Mouse (Mus musculus): Measurements from ENCODE around the gene Spata25.

GRCm38 (mm10) chr2:164787779-164788178 lies 40.6 kb downstream of the Spata25 start:
- TF ChIP-seq CTCF (IDR thresholded peaks at IDR 0.05; ENCODE audit: low read depth, low read length) = no peak
- no peak for TF ChIP-seq POLR2A (IDR thresholded peaks at IDR 0.05; ENCODE audit: borderline replicate concordance, low read depth, low read length)
